Mouse (Mus musculus): ENCODE measurements around the gene Echdc1.

DNA sequence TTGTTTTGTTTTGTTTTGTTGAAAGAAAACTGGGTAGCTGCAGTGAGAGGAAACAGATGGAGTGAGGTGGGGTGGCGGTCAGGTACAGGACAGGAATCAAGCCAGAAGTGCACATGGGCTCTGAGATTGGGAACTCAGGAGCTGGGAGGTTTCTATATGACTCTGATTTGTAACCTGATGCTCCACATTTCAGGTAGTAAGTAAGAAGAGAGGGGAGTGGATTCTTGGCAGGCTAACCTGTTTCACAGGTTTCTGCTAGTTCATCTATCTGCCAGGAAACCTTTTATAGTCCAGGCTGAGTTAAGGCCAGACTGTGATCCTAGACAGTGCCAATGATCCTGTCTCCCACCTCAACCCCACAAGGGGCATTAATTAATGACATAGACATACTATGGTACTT lies 27.2 kb upstream of the Echdc1 start:
- TF ChIP-seq CTCF (IDR thresholded peaks at IDR 0.05; ENCODE audit: control insufficient read depth, insufficient read depth, low read length) (no peak), POLR2A (IDR thresholded peaks at IDR 0.05; ENCODE audit: borderline replicate concordance, control insufficient read depth, low read depth, low read length) (no peak)
